Mouse (Mus musculus) heart, embryonic 11.5 days (tissue): ENCODE results near the gene Olfr1234. TPM values are rescaled to one million over a fixed set of nuclear protein-coding genes. Genes with fewer than 3 reads are reported as not detected.

Source experiments
- ATAC-seq: fragments of 200-750 bp; cut with Nextera tagmentation; replicated peaks from 2 replicates; pipeline ENCODE4 v1.8.0; 2017; ENCODE audit warnings: moderate library complexity; ENCODE audit not compliant: insufficient number of reproducible peaks, low FRiP score, low TSS enrichment
- H3K27ac ChIP-seq: fragments of 300-500 bp; sonication (generic); 2 replicates; pipeline ENCODE4 v1.5.1; 2014; ENCODE audit warnings: mild to moderate bottlenecking, low read depth, low read length
- H3K27me3 ChIP-seq: fragments of 300-500 bp; sonication (generic); 2 replicates; pipeline ENCODE4 v1.6.1; 2014; ENCODE audit warnings: mild to moderate bottlenecking, low read length, mixed read lengths; ENCODE audit not compliant: control insufficient read depth, insufficient read depth
- H3K36me3 ChIP-seq: fragments of 300-500 bp; sonication (generic); 2 replicates; pipeline ENCODE4 v1.6.1; 2014; ENCODE audit warnings: mild to moderate bottlenecking, low read length, moderate library complexity, mixed read lengths; ENCODE audit not compliant: control insufficient read depth, insufficient read depth
- H3K4me1 ChIP-seq: fragments of 300-500 bp; sonication (generic); 2 replicates; pipeline ENCODE4 v1.6.1; 2014; ENCODE audit warnings: low read length; ENCODE audit not compliant: control insufficient read depth, insufficient read depth
- H3K4me2 ChIP-seq: fragments of 300-500 bp; sonication (generic); 2 replicates; pipeline ENCODE4 v1.6.1; 2014; ENCODE audit warnings: mild to moderate bottlenecking, moderate library complexity
- H3K4me3 ChIP-seq: fragments of 300-500 bp; sonication (generic); 2 replicates; pipeline ENCODE4 v1.5.1; 2014; ENCODE audit warnings: low read depth, low read length
- H3K9ac ChIP-seq: fragments of 300-500 bp; sonication (generic); 2 replicates; pipeline ENCODE4 v1.6.1; 2014; ENCODE audit warnings: mild to moderate bottlenecking, low read depth, low read length, moderate library complexity
- H3K9me3 ChIP-seq: fragments of 300-500 bp; sonication (generic); replicated peaks from 2 replicates; pipeline ENCODE4 v1.6.1; 2016; ENCODE audit warnings: low read length; ENCODE audit not compliant: control insufficient read depth
- WGBS: fragments of 180-500 bp; shearing (Covaris S2); extraction: QIAGEN DNeasy Blood & Tissue Kit; methylation state at CpG from one replicate; pipeline ENCODE4 v1.1.7; 2014; ENCODE audit not compliant: insufficient replicate concordance; 5-methylcytosine and 5-hydroxymethylcytosine counted together
- polyA plus RNA-seq: library from polyadenylated mRNA; unstranded; fragments of >200 nt; fragmentation: Nextera tagmentation; extraction: Ambion mirVana; gene quantifications from 2 replicates; pipeline ENCODE4 v1.2.1, GENCODE M21; 2014

The Olfr1234 gene
- polyA plus RNA-seq: not detected in 2 replicates

DNA sequence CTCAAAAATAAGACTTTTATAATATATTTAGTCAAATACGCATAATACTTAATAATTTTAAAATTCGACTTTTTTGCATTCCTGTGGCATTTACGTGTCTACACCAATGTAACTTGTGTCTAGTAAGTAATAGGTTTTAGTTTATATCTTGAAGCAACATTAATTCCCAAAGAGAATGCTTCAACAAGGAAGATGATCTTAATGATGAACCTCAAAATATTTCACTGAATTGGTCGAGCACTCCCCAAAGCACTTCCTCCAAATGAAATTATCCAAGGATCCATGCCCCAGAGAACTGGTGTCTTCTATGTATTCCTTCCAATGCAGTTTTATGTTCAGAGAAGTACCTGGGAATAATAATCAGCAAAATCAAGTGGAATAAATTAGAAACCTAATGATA is at the start of gene Olfr1234:
Gene Olfr1234 (minus strand): TSS at position 101 of the 400 bp plus-strand sequence.
- Histone ChIP-seq H3K4me2 (no peak within 1 kb of the TSS), H3K9me3 (no peaks in the 10 kb centered on the region), H3K4me1 (no peaks in the 10 kb centered on the region), H3K27ac (no peak within 1 kb of the TSS), H3K9ac (no peak within 1 kb of the TSS), H3K36me3 (no peaks in the 10 kb centered on the region), H3K4me3 (no peak within 1 kb of the TSS), H3K27me3 (no peaks in the 10 kb centered on the region)
- 70% methylated on average over 4 of the region's 4 CpGs for WGBS
- ATAC-seq: no peak

DNA sequence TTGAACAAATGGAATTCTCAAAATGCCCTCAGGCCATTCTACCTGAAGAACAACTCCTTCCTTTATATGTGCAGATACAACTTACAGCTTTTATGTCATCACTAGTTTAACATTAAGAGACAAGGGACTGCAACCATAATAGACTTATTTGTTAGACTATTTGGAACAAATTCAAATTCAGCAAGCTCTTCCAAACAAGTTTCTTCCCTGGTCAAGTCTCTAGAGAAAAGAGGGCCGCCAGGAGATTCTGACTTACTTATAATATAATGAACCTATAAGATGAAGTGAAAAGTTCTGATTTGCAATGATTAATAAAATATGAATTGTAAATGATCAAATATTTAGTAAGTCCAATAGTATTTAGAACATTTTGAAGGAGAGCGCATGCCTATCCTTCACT is 44.9 kb upstream of the Olfr1234 start, which contains the start of gene Olfr1238:
Gene Olfr1238 (minus strand): TSS at position 101 of the 400 bp plus-strand sequence.
- no peak within 1 kb of the TSS for H3K9ac ChIP-seq
- H3K4me2 ChIP-seq: no peak within 1 kb of the TSS
- no peaks in the 10 kb centered on the region for H3K4me1 ChIP-seq
- no peaks in the 10 kb centered on the region for H3K9me3 ChIP-seq
- H3K4me3 ChIP-seq: no peak within 1 kb of the TSS
- 84% methylated on average over 2 of the region's 2 CpGs for WGBS
- no peak for ATAC-seq
- H3K36me3 ChIP-seq: no peaks in the 10 kb centered on the region
- H3K27ac ChIP-seq: no peak within 1 kb of the TSS
- H3K27me3 ChIP-seq: no peaks in the 10 kb centered on the region

DNA sequence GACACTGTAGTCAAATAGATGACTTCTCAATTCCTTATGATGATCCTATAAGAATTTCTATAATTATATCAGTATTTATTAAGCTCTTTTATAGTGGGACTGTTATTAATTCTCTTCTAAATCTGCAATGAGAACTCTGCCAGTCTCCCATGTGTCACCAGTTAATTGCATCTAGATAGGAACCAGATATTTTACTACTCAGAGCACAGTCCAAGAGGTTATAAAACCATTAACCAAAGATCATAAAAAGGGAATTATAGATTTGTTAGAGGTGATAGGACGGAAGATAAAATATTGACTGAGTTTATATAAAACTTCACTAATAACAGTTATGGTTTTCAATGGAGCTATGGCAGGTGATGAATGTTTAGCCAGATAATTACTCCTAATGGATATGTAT is 36.2 kb upstream of the Olfr1234 start:
- no peaks in the 10 kb centered on the region for H3K36me3 ChIP-seq
- no peak overlapping the region for H3K9ac ChIP-seq
- H3K4me3 ChIP-seq: no peak overlapping the region
- no peaks in the 10 kb centered on the region for H3K4me1 ChIP-seq
- no peak overlapping the region for H3K27ac ChIP-seq
- no peaks in the 10 kb centered on the region for H3K9me3 ChIP-seq
- H3K4me2 ChIP-seq: no peak overlapping the region
- H3K27me3 ChIP-seq: no peaks in the 10 kb centered on the region
- 86% methylated on average over 1 of the region's 1 CpGs for WGBS
- no peak for ATAC-seq

DNA sequence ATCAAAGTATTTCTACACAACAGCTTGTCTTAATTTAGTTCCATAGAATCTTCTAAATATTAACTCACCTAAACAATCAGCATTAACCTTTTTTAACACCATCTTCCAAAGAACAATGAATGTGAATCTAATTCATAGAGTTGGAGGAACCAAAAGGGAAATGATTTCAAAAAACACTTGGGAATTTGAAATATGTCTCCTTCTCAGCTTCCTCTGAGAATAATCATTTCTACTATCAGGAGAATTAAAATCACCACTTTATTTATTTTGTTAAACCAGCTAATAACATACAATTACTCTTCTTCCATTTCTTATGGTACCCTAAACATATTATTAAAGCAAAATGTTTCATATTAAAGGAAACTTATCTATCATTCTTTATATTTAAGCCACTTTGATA is 22.4 kb downstream of the Olfr1234 start, which contains the start of gene Olfr1233:
Gene Olfr1233 (minus strand): TSS at position 101 of the 400 bp plus-strand sequence.
- no peak within 1 kb of the TSS for H3K9ac ChIP-seq
- no peak within 1 kb of the TSS for H3K4me3 ChIP-seq
- ATAC-seq: no peak
- H3K27me3 ChIP-seq: no peaks in the 10 kb centered on the region
- no peaks in the 10 kb centered on the region for H3K9me3 ChIP-seq
- H3K4me2 ChIP-seq: no peak within 1 kb of the TSS
- H3K36me3 ChIP-seq: no peaks in the 10 kb centered on the region
- no peaks in the 10 kb centered on the region for H3K4me1 ChIP-seq
- H3K27ac ChIP-seq: no peak within 1 kb of the TSS

DNA sequence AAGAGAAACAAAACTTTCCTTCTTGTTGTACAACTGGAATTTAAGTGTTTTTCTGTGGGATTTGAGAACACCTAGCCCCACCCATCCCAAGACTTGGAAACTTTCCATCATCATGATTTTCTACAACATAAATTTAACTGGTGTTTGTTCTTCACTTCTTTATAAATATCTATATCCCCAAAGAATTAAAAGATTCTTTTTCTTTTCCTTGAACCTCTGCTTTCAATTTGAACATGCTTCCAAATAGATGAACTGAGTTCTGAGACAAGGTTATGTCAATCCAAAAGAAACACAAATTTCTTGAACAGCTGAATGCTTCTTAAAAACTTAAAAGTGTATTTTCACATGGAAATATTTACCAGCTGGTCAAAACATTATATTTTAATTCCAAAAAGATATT is 35.1 kb downstream of the Olfr1234 start, which contains the start of gene Olfr1232:
Gene Olfr1232 (minus strand): TSS at position 101 of the 400 bp plus-strand sequence.
- Histone ChIP-seq H3K27ac (no peak within 1 kb of the TSS), H3K9me3 (no peaks in the 10 kb centered on the region)

More for the DNA sequence above, 35.1 kb downstream of the Olfr1234 start, which contains the start of gene Olfr1232:
- H3K27me3 ChIP-seq: no peaks in the 10 kb centered on the region
- no peak within 1 kb of the TSS for H3K9ac ChIP-seq
- no peak for ATAC-seq
- H3K4me2 ChIP-seq: no peak within 1 kb of the TSS
- H3K36me3 ChIP-seq: no peaks in the 10 kb centered on the region
- H3K4me1 ChIP-seq: no peaks in the 10 kb centered on the region
- H3K4me3 ChIP-seq: no peak within 1 kb of the TSS

Other genes with a start within 250 kb of the Olfr1234 start
- gene Olfr1221, start 247.6 kb downstream of the Olfr1234 start, polyA plus RNA-seq: not detected in 2 replicates
- gene Olfr1222, start 231.8 kb downstream of the Olfr1234 start, polyA plus RNA-seq: not detected in 2 replicates
- not detected in 2 replicates for gene Olfr1223, start 213.3 kb downstream of the Olfr1234 start, polyA plus RNA-seq
- gene Olfr1224-ps1, start 200.8 kb downstream of the Olfr1234 start, polyA plus RNA-seq: not detected in 2 replicates
- not detected in 2 replicates for gene Olfr1225, start 190.2 kb downstream of the Olfr1234 start, polyA plus RNA-seq
- gene Olfr1226, start 164.8 kb downstream of the Olfr1234 start, polyA plus RNA-seq: not detected in 2 replicates
- gene Olfr1228, start 110.8 kb downstream of the Olfr1234 start, polyA plus RNA-seq: not detected in 2 replicates
- not detected in 2 replicates for gene Olfr1229, start 76.9 kb downstream of the Olfr1234 start, polyA plus RNA-seq
- gene Olfr1230, start 67.6 kb downstream of the Olfr1234 start, polyA plus RNA-seq: not detected in 2 replicates
- gene Olfr1231, start 57.8 kb downstream of the Olfr1234 start, polyA plus RNA-seq: not detected in 2 replicates
- gene Olfr1232, start 35.2 kb downstream of the Olfr1234 start, polyA plus RNA-seq: not detected in 2 replicates
- not detected in 2 replicates for gene Olfr1233, start 22.5 kb downstream of the Olfr1234 start, polyA plus RNA-seq
- not detected in 2 replicates for gene Olfr1238, start 44.8 kb upstream of the Olfr1234 start, polyA plus RNA-seq
- not detected in 2 replicates for gene Olfr1239, start 55.5 kb upstream of the Olfr1234 start, polyA plus RNA-seq
- not detected in 2 replicates for gene Olfr1240, start 78.1 kb upstream of the Olfr1234 start, polyA plus RNA-seq
- gene Olfr1241, start 122.3 kb upstream of the Olfr1234 start, polyA plus RNA-seq: not detected in 2 replicates
- not detected in 2 replicates for gene Olfr1242, start 133.5 kb upstream of the Olfr1234 start, polyA plus RNA-seq
- gene Olfr1243, start 166.6 kb upstream of the Olfr1234 start, polyA plus RNA-seq: not detected in 2 replicates
- gene Olfr1245, start 213.6 kb upstream of the Olfr1234 start, polyA plus RNA-seq: not detected in 2 replicates
- gene Olfr1246, start 228.3 kb upstream of the Olfr1234 start, polyA plus RNA-seq: not detected in 2 replicates
- gene Olfr1247, start 249.3 kb upstream of the Olfr1234 start, polyA plus RNA-seq: not detected in 2 replicates